Mouse (Mus musculus) T-helper 17 cell (primary cell): ENCODE data around the gene Cog5.

Experiments used
- in situ Hi-C, 2 experiments: fragments of 300-600 bp; cut with MboI, MseI; formaldehyde crosslinking; loops; 1 replicate in 1 of 2; 2 replicates in 1 of 2; pipeline ENCODE4 v1.15.1; 2025; ENCODE audit warnings: high pct_unique_total_duplicates in 2 of 2

Cog5 gene

DNA sequence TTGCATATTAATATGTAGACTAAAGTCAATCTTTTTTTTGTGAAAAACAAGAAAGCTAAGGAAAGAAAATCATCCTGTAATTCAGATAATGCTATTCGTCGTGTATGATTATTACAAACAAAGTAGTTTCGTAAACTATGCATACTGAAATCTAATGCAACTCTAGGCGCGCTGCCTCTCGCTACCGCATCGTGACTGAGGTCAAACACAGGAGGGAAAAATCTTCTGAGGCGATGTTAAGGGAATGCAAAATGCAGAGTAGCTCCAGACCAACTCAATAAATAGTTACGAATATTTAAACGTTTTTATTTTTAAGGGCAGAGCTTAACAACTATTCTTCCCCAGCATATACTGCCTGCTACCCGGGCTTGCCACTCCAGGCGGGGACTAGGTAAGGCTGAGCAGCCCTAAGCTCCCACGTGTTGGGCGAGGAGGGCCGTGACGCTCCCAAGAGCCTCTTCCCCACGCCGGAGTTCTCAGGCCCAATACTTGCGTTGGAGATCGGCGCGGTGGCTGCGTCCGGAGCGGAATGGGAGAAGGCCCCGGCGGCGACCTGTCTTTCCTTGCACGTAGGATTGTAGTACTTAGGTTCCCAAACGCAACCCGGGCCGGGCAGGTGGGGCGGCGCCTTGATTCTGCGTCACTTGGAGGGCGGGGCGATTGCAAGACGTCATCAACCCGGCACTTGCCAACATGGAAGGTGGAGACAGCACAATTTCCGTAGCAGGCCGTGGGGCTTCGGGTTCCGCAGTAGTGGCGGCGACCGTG is at the start of gene Cog5, which contains the start of gene Dus4l:
Gene Cog5 (plus strand): TSS at position 673 of the 768 bp plus-strand sequence.
Gene Dus4l (minus strand): TSS at position 630 of the 768 bp plus-strand sequence.
- in situ Hi-C loops: loop anchor here (10.0 to 25.0 kb wide), 3 partner anchors 550 to 1508 kb away; partner anchors contain the start of genes Acp1 (in 1 of the 2), Pik3cg (in 1 of the 2) and Sh3yl1 (in 1 of the 2)

GRCm38 (mm10) chr12:31604894-31605293 is 49.8 kb upstream of the Cog5 start:
- in situ Hi-C loops: loop anchor here in 1 of 2 experiments (10.0 kb wide), 1 partner anchor 1120 kb away; no protein-coding TSS in a partner anchor

GRCm38 (mm10) chr12:31608138-31608537 is 46.5 kb upstream of the Cog5 start:
- in situ Hi-C loops: loop anchor here in 1 of 2 experiments (10.0 kb wide), 1 partner anchor 1117 kb away; no protein-coding TSS in a partner anchor

DNA sequence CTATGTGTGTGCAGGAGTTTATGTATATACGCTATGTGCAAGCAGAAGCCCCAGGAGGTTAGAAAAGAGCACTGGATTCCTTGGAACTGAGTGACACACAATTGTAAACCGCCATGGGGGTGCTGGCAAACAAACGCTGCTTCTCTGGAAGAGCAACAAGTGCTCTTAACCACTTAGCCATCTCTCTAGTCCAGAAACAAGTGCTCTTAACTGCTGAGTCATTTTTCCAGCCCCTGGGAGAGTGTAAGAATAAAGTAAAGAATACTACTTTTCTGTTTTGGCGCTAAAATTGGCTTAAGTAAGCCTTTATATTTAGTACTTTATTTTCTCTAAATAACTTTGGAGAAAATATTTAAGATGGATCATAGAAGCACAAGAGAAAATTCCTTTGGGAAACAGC is 41.3 kb upstream of the Cog5 start:
- in situ Hi-C loops: loop anchor here in 1 of 2 experiments (5.0 kb wide), 1 partner anchor 499 kb away; no protein-coding TSS in a partner anchor

DNA sequence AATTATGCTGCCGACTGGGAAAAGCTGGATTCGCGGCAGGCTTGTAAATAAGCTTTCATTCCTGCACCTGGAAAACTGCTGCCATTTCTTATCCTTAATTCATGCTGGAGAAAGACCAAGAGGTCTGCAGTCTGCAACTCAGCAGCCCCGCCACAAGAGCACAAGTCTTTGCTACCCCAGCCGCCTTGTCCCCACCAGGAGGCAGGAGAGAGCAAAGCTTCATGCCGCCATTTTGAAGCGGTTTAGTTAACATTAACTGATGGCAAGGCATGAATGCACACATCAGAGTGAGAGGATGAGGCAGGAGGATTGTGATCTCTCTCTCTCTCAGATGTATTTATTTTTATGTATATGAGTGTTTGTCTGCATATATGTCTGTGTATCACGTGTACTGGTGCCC is 34.6 kb upstream of the Cog5 start:
- in situ Hi-C loops: loop anchor here in 1 of 2 experiments (5.0 kb wide), 1 partner anchor 52 kb away; no protein-coding TSS in a partner anchor

GRCm38 (mm10) chr12:31625016-31625415 is 29.7 kb upstream of the Cog5 start:
- in situ Hi-C loops: loop anchor here in 1 of 2 experiments (25.0 kb wide), 1 partner anchor 312 kb away; no protein-coding TSS in a partner anchor

DNA sequence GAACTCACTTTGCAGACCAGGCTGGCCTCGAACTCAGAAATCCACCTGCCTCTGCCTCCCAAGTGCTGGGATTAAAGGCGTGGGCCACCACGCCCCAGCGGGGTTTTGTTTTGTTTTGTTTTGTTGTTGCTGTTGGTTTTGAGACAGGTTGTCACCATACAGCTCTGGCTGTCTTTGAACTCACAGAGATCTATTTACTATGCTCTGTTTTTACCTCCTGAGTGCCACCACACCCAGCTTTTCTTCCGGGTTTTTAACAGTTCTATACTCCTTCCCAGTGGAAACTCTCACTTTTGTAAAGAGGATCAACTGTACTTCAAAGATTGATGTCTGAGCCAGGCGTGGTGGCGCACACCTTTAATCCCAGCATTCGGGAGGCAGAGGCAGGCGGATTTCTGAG is 26.3 kb upstream of the Cog5 start:
- in situ Hi-C loops: loop anchor here in 1 of 2 experiments (25.0 kb wide), 1 partner anchor 309 kb away; no protein-coding TSS in a partner anchor

GRCm38 (mm10) chr12:31633970-31634342 is 20.7 kb upstream of the Cog5 start:
- in situ Hi-C loops: loop anchor here in 1 of 2 experiments (10.0 to 25.0 kb wide), 2 partner anchors 303 to 1049 kb away; partner anchors contain the start of gene Tmem18

GRCm38 (mm10) chr12:31634343-31635239 is 20.1 kb upstream of the Cog5 start, which contains the start of gene Bcap29:
Gene Bcap29, minus strand, starts transcription at chr12:31634658.
- in situ Hi-C loops: loop anchor here in 1 of 2 experiments (10.0 to 25.0 kb wide), 2 partner anchors 303 to 1050 kb away; partner anchors contain the start of gene Tmem18

DNA sequence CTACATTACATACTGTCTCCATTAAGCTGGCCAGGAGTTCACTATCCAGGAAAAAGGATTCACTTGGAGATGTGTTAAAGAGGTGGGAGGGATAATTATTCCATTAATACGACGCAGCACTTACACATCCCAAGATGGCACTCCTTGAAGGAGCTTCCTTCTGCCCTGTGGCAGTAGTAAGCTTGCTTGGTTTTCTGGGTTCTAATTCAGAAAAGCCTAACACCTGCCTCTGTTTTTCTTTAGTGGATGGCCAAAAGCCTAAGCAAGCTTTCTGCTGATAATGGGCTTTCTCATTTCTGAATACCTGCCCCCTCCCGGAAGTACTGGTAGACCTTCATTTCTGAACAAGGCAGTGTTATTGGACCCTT is 19.4 kb upstream of the Cog5 start:
- in situ Hi-C loops: loop anchor here in 1 of 2 experiments (10.0 to 25.0 kb wide), 2 partner anchors 302 to 1050 kb away; partner anchors contain the start of gene Tmem18

DNA sequence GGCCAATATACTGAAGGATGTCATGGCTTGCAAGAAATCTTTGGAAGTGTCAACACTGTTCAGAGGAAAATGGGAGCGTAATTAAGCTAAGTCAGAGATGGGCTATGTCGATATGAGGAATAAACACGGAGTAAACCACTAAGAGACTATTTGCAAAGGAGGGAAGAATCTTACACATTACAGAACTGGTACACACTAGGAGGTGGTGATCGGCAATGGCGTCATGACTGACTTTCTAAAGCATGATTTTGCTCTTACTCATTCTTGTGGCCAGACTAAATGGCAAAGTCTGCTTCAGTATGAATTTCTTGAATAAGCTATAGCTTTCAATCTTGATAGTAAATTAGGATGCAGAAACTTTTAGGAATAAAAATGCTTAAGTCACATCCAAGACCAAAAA is 1.1 kb upstream of the Cog5 start:
- in situ Hi-C loops: loop anchor here (10.0 to 25.0 kb wide), 3 partner anchors 551 to 1509 kb away; partner anchors contain the start of genes Acp1 (in 1 of the 2), Pik3cg (in 1 of the 2) and Sh3yl1 (in 1 of the 2)

GRCm38 (mm10) chr12:31654965-31655477 is 352 bp downstream of the Cog5 start:
- in situ Hi-C loops: loop anchor here (10.0 to 25.0 kb wide), 3 partner anchors 550 to 1507 kb away; partner anchors contain the start of genes Acp1 (in 1 of the 2), Pik3cg (in 1 of the 2) and Sh3yl1 (in 1 of the 2)

GRCm38 (mm10) chr12:31656841-31657240 is 2.2 kb downstream of the Cog5 start:
- in situ Hi-C loops: loop anchor here (10.0 to 25.0 kb wide), 3 partner anchors 548 to 1505 kb away; partner anchors contain the start of genes Acp1 (in 1 of the 2), Pik3cg (in 1 of the 2) and Sh3yl1 (in 1 of the 2)

DNA sequence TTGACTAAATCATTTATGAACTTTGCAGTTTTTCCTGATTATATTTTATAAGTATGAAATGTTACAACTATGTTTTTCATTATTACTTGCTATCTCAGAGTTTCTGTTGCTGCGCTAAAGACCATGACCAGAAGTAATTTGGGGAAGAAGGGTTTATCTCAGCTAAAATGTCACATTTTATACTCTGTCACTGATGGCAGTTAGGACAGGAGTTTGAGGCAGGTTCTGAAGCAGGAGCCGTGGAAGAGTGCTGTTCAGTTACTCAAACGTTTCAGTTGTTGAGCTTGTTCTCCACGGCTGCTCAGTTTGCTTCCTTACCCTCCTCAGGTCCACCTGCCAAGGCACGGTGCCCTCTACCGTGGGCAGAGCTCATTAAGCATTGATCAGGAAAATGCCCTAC is 11.3 kb downstream of the Cog5 start:
- in situ Hi-C loops: loop anchor here (25.0 kb wide), 2 partner anchors 754 to 1496 kb away; partner anchors contain the start of genes Acp1 (in 1 of the 2) and Sh3yl1 (in 1 of the 2)

DNA sequence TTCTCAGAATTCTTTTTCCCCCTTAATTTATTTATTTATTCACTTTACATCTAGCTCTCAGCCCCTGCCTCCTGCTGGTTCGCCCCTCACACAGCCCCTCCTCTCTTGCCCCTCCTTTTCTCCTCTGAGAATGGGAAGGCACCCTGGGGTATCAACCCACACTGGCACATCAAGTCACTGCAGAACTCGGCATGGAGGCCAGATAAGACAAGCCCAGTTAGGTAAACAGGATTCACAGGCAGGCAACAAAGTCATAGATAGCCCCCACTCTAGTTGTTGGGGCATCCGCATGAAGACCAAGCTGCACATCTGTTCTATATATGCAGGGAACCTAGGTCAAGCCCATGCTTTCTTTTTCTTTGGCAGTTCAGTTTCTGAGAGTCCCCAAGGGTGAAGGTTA is 12.5 kb downstream of the Cog5 start:
- in situ Hi-C loops: loop anchor here (25.0 kb wide), 2 partner anchors 755 to 1495 kb away; partner anchors contain the start of genes Acp1 (in 1 of the 2) and Sh3yl1 (in 1 of the 2)

- in situ Hi-C loops: no loop called here
These were observed 32.0 kb downstream of the Cog5 start for GRCm38 (mm10) chr12:31686679-31687078.

DNA sequence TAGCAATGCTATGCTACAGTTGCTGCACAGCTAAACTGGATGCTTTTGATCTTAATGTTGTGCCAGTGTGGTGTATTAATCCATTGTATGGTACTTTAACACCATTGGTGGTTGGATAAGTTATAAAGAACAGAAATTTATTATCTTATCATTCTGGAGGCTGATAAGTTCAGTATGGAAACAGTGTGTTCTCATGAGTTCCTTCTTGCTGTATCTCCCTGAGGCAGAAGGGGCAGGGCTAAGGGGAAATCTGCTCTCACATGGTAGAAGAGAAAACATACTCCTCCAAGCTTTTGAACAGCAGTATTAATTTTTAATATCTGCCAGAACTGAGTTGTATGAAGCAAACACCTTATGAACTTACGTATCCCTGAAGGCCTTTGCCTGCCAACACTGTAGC is 38.6 kb downstream of the Cog5 start:
- in situ Hi-C loops: no loop called here

GRCm38 (mm10) chr12:31700623-31701347 is 46.1 kb downstream of the Cog5 start:
- in situ Hi-C loops: no loop called here

- in situ Hi-C loops: no loop called here
These were observed 46.7 kb downstream of the Cog5 start for GRCm38 (mm10) chr12:31701411-31701810.

DNA sequence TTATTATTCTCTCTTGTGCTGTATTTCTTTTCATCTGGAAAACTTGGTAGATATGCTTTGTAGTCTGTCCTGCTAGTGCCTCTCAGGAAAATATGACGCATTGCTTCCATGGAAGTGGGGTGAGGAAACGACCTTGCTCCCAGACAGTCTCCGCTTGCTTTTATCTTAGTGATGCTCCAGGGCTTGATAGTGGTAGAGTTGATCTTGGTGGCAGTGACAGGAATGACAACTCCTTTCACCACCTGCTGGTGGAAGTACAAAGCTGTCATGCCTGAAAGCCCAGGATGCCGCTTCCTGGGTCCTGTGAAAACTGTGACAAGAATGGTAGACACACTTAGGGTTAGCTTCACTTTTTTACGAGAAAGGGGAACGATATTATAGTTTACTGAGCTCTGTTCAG is 49.2 kb downstream of the Cog5 start:
- in situ Hi-C loops: no loop called here
